Mouse (Mus musculus) midbrain, embryonic 10.5 days (tissue): ENCODE results near the gene Gm21173. TPM values are rescaled to one million over a fixed set of nuclear protein-coding genes. Genes with fewer than 3 reads are reported as not detected.
"Not testable (repeated sequence)": the region's sequence is repeated elsewhere in the genome, so short reads cannot be mapped to it uniquely, and the experiment has no call there.

Experiments used
- DNase-seq: peaks from one replicate; pipeline ENCODE4 v3.0.0-alpha.2; 2017; ENCODE audit warnings: low spot score
- H3K27ac ChIP-seq: fragments of 300-500 bp; sonication (generic); replicated peaks from 2 replicates; pipeline ENCODE4 v1.5.1; 2016; ENCODE audit warnings: mild to moderate bottlenecking
- H3K27me3 ChIP-seq: fragments of 300-500 bp; sonication (generic); 2 replicates; pipeline ENCODE4 v1.6.1; 2016; ENCODE audit warnings: low read depth, mild to moderate bottlenecking; ENCODE audit not compliant: poor library complexity, severe bottlenecking
- H3K36me3 ChIP-seq: fragments of 300-500 bp; sonication (generic); 2 replicates; pipeline ENCODE4 v1.6.1; 2016; ENCODE audit warnings: mild to moderate bottlenecking, moderate library complexity
- H3K4me1 ChIP-seq: fragments of 300-500 bp; sonication (generic); 2 replicates; pipeline ENCODE4 v1.6.1; 2016
- H3K4me3 ChIP-seq: fragments of 300-500 bp; sonication (generic); 2 replicates; pipeline ENCODE4 v1.5.1; 2016; ENCODE audit warnings: mild to moderate bottlenecking, moderate library complexity
- H3K9me3 ChIP-seq: fragments of 300-500 bp; sonication (generic); replicated peaks from 2 replicates; pipeline ENCODE4 v1.6.1; 2016; ENCODE audit warnings: mild to moderate bottlenecking
- WGBS: fragments of 180-500 bp; shearing (Covaris S2); methylation state at CpG from one replicate; pipeline ENCODE4 v1.1.7; 2016; 5-methylcytosine and 5-hydroxymethylcytosine counted together
- polyA plus RNA-seq: library from polyadenylated mRNA; unstranded; fragments of >200 nt; fragmentation: Nextera tagmentation; extraction: Ambion mirVana; gene quantifications from 2 replicates; pipeline ENCODE4 v1.2.1, GENCODE M21; 2016

Gene Gm21173
- not detected in 2 replicates for polyA plus RNA-seq

DNA sequence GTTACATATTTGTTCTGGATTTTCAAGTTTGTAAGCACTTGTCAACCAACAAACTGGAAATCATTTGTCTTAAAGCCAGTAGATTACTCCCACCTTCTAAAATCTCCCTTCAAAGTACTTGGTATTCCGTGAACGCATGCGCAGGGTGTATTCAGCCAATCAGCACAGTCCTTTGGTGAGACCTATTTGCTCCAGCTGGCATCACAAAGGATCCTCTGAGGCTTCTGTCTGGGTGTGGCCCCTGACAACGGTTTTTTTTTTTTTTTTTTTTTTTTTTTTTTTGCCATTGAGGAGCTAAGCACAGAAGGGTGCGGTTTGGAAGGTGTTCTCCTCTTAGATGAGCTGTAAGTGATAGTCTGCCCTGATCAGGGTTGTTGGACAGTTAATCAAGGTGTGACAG, at the start of gene Gm21173:
Gene Gm21173 (plus strand): TSS at position 301 of the 400 bp plus-strand sequence.
- not testable (repeated sequence) for H3K27me3 ChIP-seq, DNase-seq
- no CpG with 5 or more reads among the region's 5 CpGs for WGBS

More for the DNA sequence above, at the start of gene Gm21173:
- not testable (repeated sequence) for H3K4me3 ChIP-seq, H3K36me3 ChIP-seq, H3K27ac ChIP-seq, H3K9me3 ChIP-seq, H3K4me1 ChIP-seq
